Mouse (Mus musculus): ENCODE measurements around the gene Sema4c.

- TF ChIP-seq POLR2AphosphoS2 (IDR thresholded peaks at IDR 0.05; ENCODE audit: insufficient read length, low read depth): no peak
- no peak for TF ChIP-seq POLR2A (IDR thresholded peaks at IDR 0.05; ENCODE audit: insufficient read length, low read depth)
- no peak for TF ChIP-seq MYOG (IDR thresholded peaks at IDR 0.05; ENCODE audit: control insufficient read depth in 1 of 3, insufficient read depth in 1 of 3, insufficient read length in 2 of 3, low read depth in 2 of 3)
- no peak for TF ChIP-seq USF1 (IDR thresholded peaks at IDR 0.05; ENCODE audit: low read depth)
- no peak for TF ChIP-seq MAX (IDR thresholded peaks at IDR 0.05; ENCODE audit: low read depth)
- TF ChIP-seq MYOD1 (IDR thresholded peaks at IDR 0.05; ENCODE audit: control insufficient read depth in 1 of 3, insufficient read length in 2 of 3, low read depth in 2 of 3): no peak
- TF ChIP-seq TCF12 (IDR thresholded peaks at IDR 0.05; ENCODE audit: insufficient read depth, poor library complexity, severe bottlenecking): no peak
- no peak for TF ChIP-seq CEBPB (IDR thresholded peaks at IDR 0.05; ENCODE audit: insufficient read depth, poor library complexity, severe bottlenecking)
- TF ChIP-seq E2F4 (IDR thresholded peaks at IDR 0.05; ENCODE audit: insufficient read depth): no peak
- no peak for TF ChIP-seq TCF3 (IDR thresholded peaks at IDR 0.05; ENCODE audit: insufficient read length, low read depth)
- TF ChIP-seq REST (IDR thresholded peaks at IDR 0.05; ENCODE audit: insufficient read depth, insufficient read length): no peak
- no peak for TF ChIP-seq SRF (IDR thresholded peaks at IDR 0.05; ENCODE audit: control insufficient read depth, insufficient read length, low read depth)
Measured at GRCm38 (mm10) chr1:36559256-36559655, 1.1 kb upstream of the Sema4c start.

Measured in myocyte (in vitro differentiated cells).